Mouse (Mus musculus) E14TG2a.4 (cell line): Measurements from ENCODE around the gene Twist2.

Experiments used
- H3K27me3 ChIP-seq: 2 replicates; pipeline ENCODE4 v1.6.1; 2014; ENCODE audit warnings: low read length, control low read depth; ENCODE audit not compliant: insufficient read depth
- H3K36me3 ChIP-seq: 2 replicates; pipeline ENCODE4 v1.6.1; 2014; ENCODE audit warnings: low read length, control low read depth; ENCODE audit not compliant: insufficient read depth
- H3K4me1 ChIP-seq: replicated peaks from 2 replicates; pipeline ENCODE4 v1.6.1; 2014; ENCODE audit warnings: low read depth, low read length, control low read depth
- H3K4me3 ChIP-seq: replicated peaks from 2 replicates; pipeline ENCODE4 v1.5.1; 2014; ENCODE audit warnings: mild to moderate bottlenecking, low read length
- H3K9me3 ChIP-seq: 2 replicates; pipeline ENCODE4 v1.6.1; 2014; ENCODE audit warnings: low read length, control low read depth
- CTCF ChIP-seq: conservative IDR thresholded peaks from 2 replicates; pipeline ENCODE4 v1.5.1; 2014; ENCODE audit warnings: low read length
- NANOG ChIP-seq: IDR thresholded peaks from 2 replicates; pipeline ENCODE4 v1.6.1; 2014; ENCODE audit warnings: borderline replicate concordance, low read length, mixed read lengths
- POU5F1 ChIP-seq: IDR thresholded peaks from 2 replicates; pipeline ENCODE4 v1.6.1; 2014; ENCODE audit warnings: low read length, borderline replicate concordance

The Twist2 gene

GRCm38 (mm10) chr1:91873572-91874285 is 72.5 kb downstream of the Twist2 start:
- Histone ChIP-seq H3K4me3 (no peak overlapping the region), H3K27me3 (peaks cover 13% of the 10 kb centered on the region; the same call in 1 of the 2 replicates), H3K36me3 (no peaks in the 10 kb centered on the region), H3K4me1 (peaks cover 11% of the 10 kb centered on the region), H3K9me3 (no peaks in the 10 kb centered on the region)
- TF ChIP-seq POU5F1 (no peak), CTCF (no peak), NANOG (no peak)

GRCm38 (mm10) chr1:91874633-91875032 is 73.4 kb downstream of the Twist2 start:
- TF ChIP-seq POU5F1 (no peak), CTCF (peak; percentile 76)
- no peaks in the 10 kb centered on the region for H3K9me3 ChIP-seq
- peaks cover 12% of the 10 kb centered on the region for H3K4me1 ChIP-seq
- H3K4me3 ChIP-seq = no peak overlapping the region
- H3K36me3 ChIP-seq = no peaks in the 10 kb centered on the region
- H3K27me3 ChIP-seq = peaks cover 13% of the 10 kb centered on the region; the same call in 1 of the 2 replicates

- Histone ChIP-seq H3K9me3 (no peaks in the 10 kb centered on the region), H3K36me3 (no peaks in the 10 kb centered on the region), H3K4me1 (peaks cover 12% of the 10 kb centered on the region), H3K4me3 (no peak overlapping the region), H3K27me3 (peaks cover 9% of the 10 kb centered on the region; the same call in 1 of the 2 replicates)
- TF ChIP-seq NANOG (no peak), POU5F1 (no peak)
Observed at GRCm38 (mm10) chr1:91875042-91875720, 73.9 kb downstream of the Twist2 start.

- no peak overlapping the region for H3K4me3 ChIP-seq
- no peaks in the 10 kb centered on the region for H3K36me3 ChIP-seq
- H3K27me3 ChIP-seq = peaks cover 5% of the 10 kb centered on the region; the same call in 1 of the 2 replicates
- H3K9me3 ChIP-seq = no peaks in the 10 kb centered on the region
- H3K4me1 ChIP-seq = 0 out of 2 replicates have a peak, but pooled peaks cover 4% of the 10 kb centered on the region
- TF ChIP-seq CTCF = no peak
- no peak for TF ChIP-seq POU5F1
- TF ChIP-seq NANOG = no peak
Observed at GRCm38 (mm10) chr1:91878696-91879095, 77.4 kb downstream of the Twist2 start.

GRCm38 (mm10) chr1:91880156-91880555 is 78.9 kb downstream of the Twist2 start:
- no peaks in the 10 kb centered on the region for H3K36me3 ChIP-seq
- H3K27me3 ChIP-seq = no peaks in the 10 kb centered on the region
- no peaks in the 10 kb centered on the region for H3K9me3 ChIP-seq
- TF ChIP-seq CTCF (no peak), NANOG (no peak), POU5F1 (no peak)
- H3K4me1 ChIP-seq = 0 out of 2 replicates have a peak, but pooled peaks cover 4% of the 10 kb centered on the region
- H3K4me3 ChIP-seq = no peak overlapping the region

- H3K4me1 ChIP-seq = 0 out of 2 replicates have a peak, but pooled peaks cover 4% of the 10 kb centered on the region
- no peaks in the 10 kb centered on the region for H3K9me3 ChIP-seq
- H3K4me3 ChIP-seq = no peak overlapping the region
- no peak for TF ChIP-seq POU5F1
- TF ChIP-seq CTCF = no peak
- TF ChIP-seq NANOG = no peak
- no peaks in the 10 kb centered on the region for H3K36me3 ChIP-seq
- no peaks in the 10 kb centered on the region for H3K27me3 ChIP-seq
Observed at GRCm38 (mm10) chr1:91880899-91881298, 79.6 kb downstream of the Twist2 start.

- Histone ChIP-seq H3K4me3 (no peak overlapping the region), H3K36me3 (no peaks in the 10 kb centered on the region), H3K4me1 (0 out of 2 replicates have a peak, but pooled peaks cover 4% of the 10 kb centered on the region), H3K27me3 (no peaks in the 10 kb centered on the region), H3K9me3 (no peaks in the 10 kb centered on the region)
- TF ChIP-seq CTCF = no peak
- no peak for TF ChIP-seq POU5F1
- TF ChIP-seq NANOG = no peak
Observed at GRCm38 (mm10) chr1:91883115-91883514, 81.9 kb downstream of the Twist2 start.

- TF ChIP-seq NANOG (no peak), POU5F1 (no peak), CTCF (no peak)
- peaks cover 6% of the 10 kb centered on the region; the same call in 1 of the 2 replicates for H3K9me3 ChIP-seq
- H3K4me3 ChIP-seq = no peak overlapping the region
- peaks cover 13% of the 10 kb centered on the region for H3K4me1 ChIP-seq
- H3K27me3 ChIP-seq = peaks cover 4% of the 10 kb centered on the region; the same call in 1 of the 2 replicates
- H3K36me3 ChIP-seq = no peaks in the 10 kb centered on the region
Observed at GRCm38 (mm10) chr1:91893598-91893997, 92.3 kb downstream of the Twist2 start.
